Mouse (Mus musculus) midbrain, embryonic 15.5 days (tissue): ENCODE measurements around the gene Actl7a. TPM values are rescaled to one million over a fixed set of nuclear protein-coding genes. Genes with fewer than 3 reads are reported as not detected.

Experiments used
- ATAC-seq: fragments of 200-750 bp; cut with Nextera tagmentation; replicated peaks from 2 replicates; pipeline ENCODE4 v1.8.0; 2017; ENCODE audit warnings: moderate TSS enrichment
- H3K27ac ChIP-seq: fragments of 300-500 bp; sonication (generic); 2 replicates; pipeline ENCODE4 v1.5.1; 2015; ENCODE audit warnings: mild to moderate bottlenecking, inconsistent platforms
- H3K27me3 ChIP-seq: fragments of 300-500 bp; sonication (generic); replicated peaks from 2 replicates; pipeline ENCODE4 v1.6.1; 2015; ENCODE audit warnings: inconsistent platforms
- H3K36me3 ChIP-seq: fragments of 300-500 bp; sonication (generic); replicated peaks from 2 replicates; pipeline ENCODE4 v1.6.1; 2015; ENCODE audit warnings: inconsistent platforms
- H3K4me1 ChIP-seq: fragments of 300-500 bp; sonication (generic); 2 replicates; pipeline ENCODE4 v1.6.1; 2015; ENCODE audit warnings: inconsistent platforms
- H3K4me2 ChIP-seq: fragments of 300-500 bp; sonication (generic); 2 replicates; pipeline ENCODE4 v1.6.1; 2015; ENCODE audit warnings: inconsistent platforms, mild to moderate bottlenecking, moderate library complexity
- H3K4me3 ChIP-seq: fragments of 300-500 bp; sonication (generic); 2 replicates; pipeline ENCODE4 v1.5.1; 2015; ENCODE audit warnings: mild to moderate bottlenecking, inconsistent platforms
- H3K9ac ChIP-seq: fragments of 300-500 bp; sonication (generic); 2 replicates; pipeline ENCODE4 v1.6.1; 2015; ENCODE audit warnings: mild to moderate bottlenecking, inconsistent platforms
- H3K9me3 ChIP-seq: fragments of 300-500 bp; sonication (generic); 2 replicates; pipeline ENCODE4 v1.6.1; 2016; ENCODE audit warnings: inconsistent platforms
- WGBS: fragments of 180-500 bp; shearing (Covaris S2); methylation state at CpG from one replicate; pipeline ENCODE4 v1.1.7; 2015; ENCODE audit warnings: mixed read lengths; 5-methylcytosine and 5-hydroxymethylcytosine counted together
- polyA plus RNA-seq: library from polyadenylated mRNA; unstranded; fragments of >200 nt; fragmentation: Nextera tagmentation; extraction: Ambion mirVana; gene quantifications from 2 replicates; pipeline ENCODE4 v1.2.1, GENCODE M21; 2015

Actl7a gene
- polyA plus RNA-seq, 1 experiment from 2014 or later, result not detected

DNA sequence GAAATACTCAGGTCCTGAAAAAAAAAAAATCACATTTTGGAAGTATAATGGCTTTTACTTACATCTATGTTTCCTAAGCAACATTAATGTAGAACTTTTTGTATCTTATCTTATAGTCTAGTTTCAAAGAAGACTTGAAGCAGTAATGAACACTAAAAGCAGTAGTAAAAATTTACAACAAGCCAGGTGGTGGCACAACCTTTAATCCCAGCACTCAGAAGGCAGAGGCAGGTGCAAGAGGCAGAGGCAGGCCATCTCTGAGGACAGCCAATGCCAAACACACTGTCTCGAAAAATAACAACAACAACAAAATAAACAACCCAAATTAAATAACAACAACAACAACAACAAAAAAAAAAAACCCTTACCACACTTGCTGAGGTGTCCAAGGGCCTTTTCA, 27.9 kb downstream of the Actl7a start:
- no peaks in the 10 kb centered on the region for H3K4me1 ChIP-seq
- peaks cover 73% of the 10 kb centered on the region for H3K36me3 ChIP-seq
- no peak overlapping the region for H3K4me3 ChIP-seq
- no peak overlapping the region for H3K9ac ChIP-seq
- H3K27ac ChIP-seq, result no peak overlapping the region
- no peaks in the 10 kb centered on the region for H3K9me3 ChIP-seq
- no peak overlapping the region for H3K4me2 ChIP-seq
- WGBS, result 74% methylated on average over 1 of the region's 1 CpGs
- no peak for ATAC-seq
- no peaks in the 10 kb centered on the region for H3K27me3 ChIP-seq

DNA sequence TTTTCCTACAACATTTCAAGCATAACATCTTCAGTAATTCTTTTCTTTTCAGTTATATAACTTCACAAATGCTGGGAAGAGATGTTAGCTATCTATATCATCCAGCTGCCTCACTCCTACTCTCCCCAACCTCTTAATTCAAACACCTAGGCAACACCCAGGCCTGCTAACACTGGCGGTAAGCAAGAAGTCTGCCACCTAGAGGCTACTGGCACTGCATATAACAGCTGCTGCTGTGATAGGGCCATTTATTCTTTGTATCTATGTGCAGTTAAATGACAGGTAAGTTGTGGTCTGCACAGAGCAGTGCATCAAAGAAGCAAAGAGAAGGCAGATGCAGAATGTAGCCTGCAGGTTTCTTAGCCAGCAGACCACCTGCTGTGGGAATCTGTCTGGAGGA, 48.2 kb downstream of the Actl7a start:
- WGBS, result 39% methylated on average over 1 of the region's 1 CpGs
- no peak overlapping the region for H3K4me2 ChIP-seq
- no peaks in the 10 kb centered on the region for H3K9me3 ChIP-seq
- H3K9ac ChIP-seq, result no peak overlapping the region
- H3K36me3 ChIP-seq, result peaks cover 86% of the 10 kb centered on the region
- ATAC-seq, result no peak
- H3K27me3 ChIP-seq, result no peaks in the 10 kb centered on the region
- no peaks in the 10 kb centered on the region for H3K4me1 ChIP-seq
- H3K27ac ChIP-seq, result no peak overlapping the region
- H3K4me3 ChIP-seq, result no peak overlapping the region

Other genes with a start within 250 kb of the Actl7a start
- not detected in 2 replicates for gene Gm26657, start 3.3 kb upstream of the Actl7a start, polyA plus RNA-seq
- gene Actl7b, start 2.0 kb upstream of the Actl7a start, polyA plus RNA-seq, result not detected in 2 replicates
- gene Elp1, start 58.9 kb downstream of the Actl7a start, polyA plus RNA-seq, result 66.6 and 71.0 TPM in 2 replicates
- 15.5 and 18.0 TPM in 2 replicates for gene Fam206a, start 58.9 kb downstream of the Actl7a start, polyA plus RNA-seq
- 12.5 and 14.0 TPM in 2 replicates for gene Ctnnal1, start 121.8 kb downstream of the Actl7a start, polyA plus RNA-seq
- 10.4 and 12.5 TPM in 2 replicates for gene Tmem245, start 204.0 kb downstream of the Actl7a start, polyA plus RNA-seq
- 19.5 and 21.8 TPM in 2 replicates for gene Frrs1l, start 247.0 kb downstream of the Actl7a start, polyA plus RNA-seq